Mouse (Mus musculus) right cerebral cortex, postnatal 14 days (tissue): ENCODE results near the gene Cenpi.
"Not testable (repeated sequence)": the region's sequence is repeated elsewhere in the genome, so short reads cannot be mapped to it uniquely, and the experiment has no call there.

ENCODE experiments used
- DNase-seq: peaks from one replicate; pipeline ENCODE4 v3.0.0; 2022

The Cenpi gene

DNA sequence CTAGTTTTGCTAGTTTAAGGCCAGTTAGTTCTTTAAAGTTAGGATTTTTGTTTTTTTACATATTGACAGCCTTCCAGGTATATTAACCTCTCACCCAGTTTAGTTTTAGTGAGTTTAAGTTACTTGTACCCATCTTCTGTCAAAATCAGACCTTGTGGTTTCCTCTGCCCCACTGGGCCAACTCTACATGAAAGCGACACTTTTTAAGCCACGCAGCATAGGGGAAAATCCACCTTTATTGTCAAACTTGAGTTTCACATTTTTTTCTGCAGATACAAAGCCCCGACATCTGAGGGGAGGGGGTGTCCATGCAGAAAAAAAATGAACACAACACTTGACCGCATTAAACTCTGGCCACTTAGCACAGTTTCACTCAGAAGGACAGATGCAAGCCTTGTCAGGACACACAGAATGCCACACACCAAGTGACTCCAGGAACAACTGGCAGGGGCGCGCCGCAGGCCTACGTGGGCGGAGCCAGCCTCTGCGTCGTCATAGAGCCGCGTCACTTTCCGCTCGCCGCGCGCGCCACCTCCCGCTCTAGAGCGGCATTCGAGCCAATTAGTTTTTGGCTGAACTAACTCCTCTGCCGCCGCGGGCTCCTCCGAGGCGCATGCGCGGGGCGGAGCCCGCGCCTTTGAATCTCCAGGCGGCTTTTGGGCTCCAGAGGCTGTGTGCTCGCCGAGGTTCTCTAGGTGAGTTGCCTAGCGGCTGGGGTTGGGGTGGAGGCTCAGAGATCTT lies at the start of gene Cenpi:
Gene Cenpi, plus strand, starts transcription at position 551 of the 741 bp plus-strand sequence.
- DNase-seq: peak; percentile 87

DNA sequence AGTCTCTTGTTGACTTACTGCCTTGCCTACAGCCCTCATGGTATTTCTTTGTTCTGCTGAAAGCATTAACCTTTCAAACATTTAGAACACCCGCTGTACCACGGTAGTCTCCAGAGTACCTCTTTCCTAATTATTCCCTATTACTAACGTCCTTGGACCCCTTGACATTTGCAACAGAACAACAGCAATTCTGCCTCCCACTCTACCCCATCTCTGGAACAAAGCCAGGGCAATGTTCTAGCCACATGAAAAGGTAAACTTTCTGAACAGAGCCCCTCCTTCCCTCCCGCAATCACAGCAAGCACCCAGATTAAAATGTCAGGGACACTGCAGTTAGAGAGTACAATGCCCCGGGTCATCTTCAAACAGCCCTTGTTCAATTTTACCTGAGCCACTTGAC lies 46.7 kb upstream of the Cenpi start:
- no peak for DNase-seq

DNA sequence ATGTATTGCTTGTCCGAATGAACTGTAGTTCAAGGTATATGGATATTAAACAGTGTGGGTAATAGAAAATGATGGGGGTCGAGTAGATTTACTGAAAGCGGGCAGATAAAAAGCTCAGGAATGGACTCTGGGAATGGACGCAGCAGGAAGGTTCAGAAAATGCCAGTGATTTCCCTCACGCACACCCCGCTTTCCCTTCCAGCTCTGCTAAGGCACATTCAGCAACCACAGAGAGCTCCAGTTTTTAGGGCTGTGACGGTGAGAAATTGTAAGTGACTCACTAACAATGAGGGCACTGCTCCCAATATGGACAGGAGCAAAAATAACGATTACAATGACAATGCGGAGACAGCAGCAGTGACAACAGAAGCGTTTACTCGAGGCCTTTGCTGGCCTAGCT lies 45.8 kb upstream of the Cenpi start:
- no peak for DNase-seq

DNA sequence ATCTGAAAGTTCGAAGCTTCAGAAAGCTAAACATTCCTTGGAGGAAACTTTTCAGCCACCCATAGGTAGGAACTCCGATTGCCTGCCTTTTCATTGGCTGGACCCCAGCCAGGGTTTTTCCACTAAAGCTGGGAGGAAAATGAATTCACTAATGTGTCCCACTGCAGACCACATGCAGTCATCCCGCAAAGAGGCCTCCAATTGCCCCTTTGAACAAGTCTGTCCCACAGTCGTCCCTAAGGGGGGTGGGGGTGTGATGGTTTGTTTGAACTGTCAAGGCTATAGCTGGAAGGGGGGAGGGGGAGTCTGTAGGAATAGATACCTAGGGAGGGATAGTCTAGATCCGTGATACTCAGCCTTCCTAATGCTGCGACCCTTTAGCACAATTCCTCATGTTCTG lies 32.2 kb upstream of the Cenpi start:
- DNase-seq: no peak

DNA sequence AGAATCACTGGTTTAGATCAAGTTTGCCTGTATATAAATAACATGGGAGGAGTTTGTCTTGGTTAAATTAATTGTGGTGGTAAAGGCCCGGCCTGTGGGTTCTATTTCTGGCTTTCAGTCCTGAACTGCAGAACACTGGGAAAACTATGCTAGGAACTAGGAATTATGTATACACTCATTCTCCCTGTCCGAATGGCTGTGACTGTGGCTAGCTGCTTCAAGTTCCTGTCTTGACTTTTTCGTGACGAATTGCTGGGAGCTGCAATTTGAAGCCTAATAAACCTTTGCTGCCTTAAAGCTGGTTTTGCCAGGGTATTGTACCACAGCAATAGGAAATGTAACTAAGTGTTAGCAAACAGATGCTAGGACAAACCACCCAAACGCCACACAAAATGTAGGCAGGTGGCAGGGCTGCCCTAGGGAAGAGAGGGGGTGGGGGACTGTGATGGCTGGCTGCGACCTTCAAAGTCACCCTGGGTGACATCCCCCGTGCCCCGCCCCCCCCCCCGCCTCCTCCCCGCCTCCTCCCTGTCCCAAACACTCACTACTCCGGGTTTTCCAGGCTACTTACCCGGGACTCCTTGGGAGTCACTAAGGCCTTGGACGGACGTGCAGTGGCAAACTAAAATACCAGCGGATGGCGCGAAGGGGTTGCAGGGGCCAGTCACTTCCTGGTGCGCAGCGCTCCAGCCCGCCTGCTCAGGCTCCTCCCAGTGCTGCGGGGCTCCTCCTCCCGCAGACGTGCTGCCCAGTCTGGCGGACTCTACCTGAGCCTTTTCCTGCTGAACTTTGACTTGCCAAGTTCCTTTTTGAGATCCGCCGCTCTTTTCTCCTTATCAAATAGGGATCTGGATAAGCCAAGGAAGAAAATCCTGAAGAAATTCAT lies 31.4 kb upstream of the Cenpi start, which contains the start of gene Trmt2b:
Gene Trmt2b, minus strand, starts transcription at position 710 of the 886 bp plus-strand sequence.
- DNase-seq: peak; percentile 27

DNA sequence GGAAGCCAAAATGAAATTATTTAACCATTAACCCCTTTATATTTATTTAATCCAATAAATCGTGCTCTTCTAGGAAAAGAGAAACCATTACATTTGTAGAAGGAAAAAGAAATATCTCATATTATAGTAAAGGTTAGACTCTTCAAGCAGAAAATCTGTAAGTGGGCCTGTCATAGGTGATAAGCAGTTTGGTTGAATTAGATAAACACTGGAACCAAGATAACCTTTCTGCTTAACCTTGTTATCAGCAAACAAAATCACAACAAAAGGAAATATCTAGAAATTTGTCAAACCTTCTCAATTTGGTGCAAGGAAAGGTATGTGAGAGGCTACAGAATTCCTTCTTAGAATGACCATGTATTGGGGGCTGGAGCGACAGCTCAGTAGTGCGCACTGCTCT lies 27.4 kb upstream of the Cenpi start:
- no peak for DNase-seq

DNA sequence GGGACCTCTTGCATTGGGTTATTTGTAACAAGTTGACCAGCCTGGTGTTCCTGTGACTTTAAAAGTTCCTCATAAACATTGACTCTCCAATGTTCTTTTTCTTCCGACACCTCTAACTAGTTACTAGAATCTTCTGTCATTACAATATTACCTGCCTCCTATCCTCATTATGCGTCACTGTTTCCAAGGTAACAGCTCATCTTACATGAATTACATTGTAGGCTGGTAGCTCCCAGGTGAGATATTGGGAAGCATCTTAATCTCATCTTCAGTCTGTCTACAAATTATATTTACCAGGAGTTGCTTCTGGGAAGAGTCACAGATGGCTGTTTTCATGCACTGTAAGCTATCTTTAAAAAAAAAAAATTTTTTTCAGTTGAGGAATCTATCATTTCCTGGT lies 22.8 kb upstream of the Cenpi start:
- no peak for DNase-seq

DNA sequence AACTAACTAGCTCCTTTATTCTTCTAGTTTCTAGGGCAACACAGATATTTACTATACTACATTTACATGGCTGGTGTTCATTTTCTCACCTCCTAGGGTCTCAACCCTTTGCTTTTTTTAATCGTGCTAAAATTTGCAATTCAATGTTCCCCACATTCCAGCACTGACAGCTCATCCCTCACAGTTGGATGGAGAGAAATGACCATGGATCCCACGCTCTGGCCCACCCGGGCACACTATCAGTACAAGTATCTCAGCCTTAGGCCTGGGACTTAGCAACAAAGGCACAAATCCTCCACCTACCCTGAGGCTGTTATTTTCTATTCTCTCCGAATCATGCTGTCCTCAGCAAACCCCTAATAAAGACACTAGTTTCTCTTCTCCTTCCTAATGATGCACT lies 22.1 kb upstream of the Cenpi start:
- DNase-seq: no peak

DNA sequence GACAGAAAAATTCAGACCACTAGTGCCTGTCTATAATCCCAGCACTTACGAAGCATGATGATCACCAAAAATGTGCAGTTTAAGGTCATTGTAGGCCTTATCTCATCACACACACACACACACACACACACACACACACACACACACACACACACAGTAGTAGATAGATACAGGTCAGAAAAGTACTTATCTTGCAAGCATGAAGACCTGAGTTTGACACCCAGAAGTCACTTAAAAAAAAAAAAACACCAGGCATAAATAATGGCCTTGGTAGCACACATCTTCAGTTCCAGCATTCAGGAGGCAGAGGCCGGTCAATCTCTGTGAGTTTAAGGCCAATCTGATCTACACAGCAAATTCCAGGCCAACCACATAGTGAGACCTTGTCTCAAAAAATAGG lies 20.6 kb upstream of the Cenpi start:
- no peak for DNase-seq

DNA sequence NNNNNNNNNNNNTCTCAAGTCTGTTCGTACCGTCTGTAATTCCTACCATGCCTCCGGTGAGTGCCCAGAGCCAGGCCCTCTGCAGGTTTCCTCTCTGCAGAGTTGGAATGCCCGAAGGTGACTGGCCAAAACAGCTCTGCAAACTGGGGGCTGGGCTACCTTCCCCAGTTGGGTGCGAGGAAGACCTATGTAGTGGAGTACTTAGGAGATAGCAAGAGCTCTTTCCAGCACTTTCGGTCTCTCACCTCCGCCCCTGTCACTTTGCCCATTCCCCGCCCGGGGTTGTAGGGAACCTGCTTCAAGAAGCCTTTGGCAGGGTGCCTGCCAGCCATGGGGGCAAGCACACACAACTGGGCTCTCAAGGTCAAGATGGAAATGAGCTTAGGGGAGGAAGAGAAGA lies 11.6 kb upstream of the Cenpi start:
- peak; percentile 22 for DNase-seq

DNA sequence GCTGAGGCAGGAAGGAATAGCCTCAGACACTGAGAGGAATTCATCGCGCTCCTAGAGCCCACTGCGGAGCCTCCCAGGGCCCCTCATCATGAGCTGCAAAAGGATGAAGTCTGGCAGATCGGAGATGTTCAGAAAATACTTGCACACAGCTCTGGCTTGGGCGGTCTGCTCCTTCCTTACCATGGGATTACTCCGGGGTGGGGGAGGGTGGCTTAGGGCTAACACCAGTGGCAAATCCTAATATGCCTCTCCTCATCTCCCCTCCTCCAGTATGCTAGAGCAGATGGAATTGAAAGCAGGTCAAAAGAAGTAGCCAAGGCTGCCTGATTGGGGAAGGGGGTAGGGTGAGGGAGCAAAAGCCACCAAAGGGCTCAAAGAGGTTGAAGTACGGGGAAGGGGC lies 11.1 kb upstream of the Cenpi start:
- DNase-seq: peak; percentile 8

DNA sequence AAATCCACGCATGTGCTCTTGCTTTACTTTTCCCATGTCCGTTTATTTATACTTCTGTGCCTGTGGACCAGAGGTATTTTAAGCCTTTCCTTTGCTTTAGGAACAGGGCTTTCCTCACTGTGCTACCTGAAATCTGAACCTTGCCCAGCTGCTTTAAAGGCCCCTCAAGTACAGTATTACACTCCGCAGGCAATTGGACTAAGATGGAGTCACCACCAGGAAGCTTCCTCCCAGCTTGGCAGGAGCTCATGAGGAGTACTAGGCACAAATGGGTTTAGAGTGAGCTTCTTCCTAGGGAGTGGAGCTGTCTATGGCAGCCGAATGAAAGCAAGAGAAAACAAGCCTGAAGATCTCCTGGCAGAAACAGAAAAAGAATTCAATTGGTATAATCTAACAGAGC lies 10.7 kb upstream of the Cenpi start:
- no peak for DNase-seq

DNA sequence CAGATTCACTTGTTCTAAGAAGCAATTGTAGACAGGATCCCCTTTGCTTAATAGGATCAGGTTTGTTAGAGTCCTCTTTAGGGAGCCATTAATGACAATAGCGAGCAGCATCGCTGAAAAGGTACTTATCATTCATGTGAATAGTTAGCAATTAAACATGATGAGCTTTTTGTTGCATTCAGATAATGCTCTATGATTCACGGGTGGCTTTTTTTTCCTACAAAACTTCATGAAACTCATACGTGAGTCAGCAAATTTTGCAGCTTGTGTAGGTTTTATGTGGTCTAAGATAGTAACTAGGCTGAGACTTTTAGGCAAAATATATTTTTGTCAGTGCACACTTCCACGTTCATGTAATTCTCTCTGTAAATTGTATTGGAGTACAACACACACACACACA lies 7.7 kb upstream of the Cenpi start:
- no peak for DNase-seq

DNA sequence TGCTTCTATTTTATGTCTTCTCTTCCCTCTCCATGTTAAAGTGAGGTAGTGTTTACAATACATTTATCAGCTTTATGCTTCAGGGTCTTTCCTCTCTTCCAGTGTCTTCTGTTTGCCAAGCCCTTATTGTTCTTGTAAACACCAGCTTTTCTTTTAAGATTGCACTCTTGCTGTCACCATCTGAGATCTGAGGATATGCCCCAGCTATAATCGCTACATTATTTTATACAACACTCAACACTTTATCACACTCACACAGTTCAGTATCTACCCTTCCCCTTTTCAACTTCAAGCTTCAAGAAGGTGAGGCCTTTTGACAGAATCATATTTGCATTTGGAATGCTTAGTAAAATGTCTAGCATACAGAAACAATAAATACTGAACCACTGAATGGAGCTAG lies 4.6 kb upstream of the Cenpi start:
- DNase-seq: no peak

DNA sequence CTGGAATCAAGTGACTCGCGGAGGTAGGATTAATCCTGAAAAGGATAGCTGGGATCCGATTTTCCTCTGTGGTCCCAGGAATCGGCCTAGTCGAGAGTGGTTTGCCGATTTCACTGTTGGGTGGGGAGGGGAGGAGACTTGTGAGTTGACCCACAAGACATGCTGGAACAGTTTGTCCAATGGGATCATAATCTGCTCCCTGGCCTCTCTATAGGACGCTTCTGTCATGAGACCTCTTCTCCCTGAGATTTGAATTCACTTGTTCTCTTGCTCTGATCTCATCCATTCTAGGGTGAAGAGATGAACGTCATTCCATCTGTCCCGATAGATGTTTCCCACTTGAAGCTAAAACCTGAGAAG lies 371 bp downstream of the Cenpi start:
- DNase-seq: no peak

DNA sequence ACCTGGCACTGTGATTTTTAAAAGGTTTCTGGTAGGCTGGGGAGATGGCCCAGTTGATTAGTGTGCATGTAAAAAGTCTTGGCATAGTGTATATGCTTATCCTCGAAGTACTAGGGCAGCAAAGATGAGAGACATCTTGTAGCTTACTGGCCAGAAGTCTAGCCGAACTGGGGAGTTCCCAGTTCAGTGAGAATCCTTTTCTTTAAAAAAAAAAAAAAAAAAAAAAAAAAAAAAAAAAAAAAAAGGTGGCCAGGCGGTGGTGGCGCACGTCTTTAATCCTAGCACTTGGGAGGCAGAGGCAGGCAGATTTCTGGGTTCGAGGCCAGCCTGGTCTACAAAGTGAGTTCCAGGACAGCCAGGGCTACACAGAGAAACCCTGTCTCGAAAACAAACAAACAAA lies 3.3 kb downstream of the Cenpi start:
- DNase-seq: not testable (repeated sequence)

DNA sequence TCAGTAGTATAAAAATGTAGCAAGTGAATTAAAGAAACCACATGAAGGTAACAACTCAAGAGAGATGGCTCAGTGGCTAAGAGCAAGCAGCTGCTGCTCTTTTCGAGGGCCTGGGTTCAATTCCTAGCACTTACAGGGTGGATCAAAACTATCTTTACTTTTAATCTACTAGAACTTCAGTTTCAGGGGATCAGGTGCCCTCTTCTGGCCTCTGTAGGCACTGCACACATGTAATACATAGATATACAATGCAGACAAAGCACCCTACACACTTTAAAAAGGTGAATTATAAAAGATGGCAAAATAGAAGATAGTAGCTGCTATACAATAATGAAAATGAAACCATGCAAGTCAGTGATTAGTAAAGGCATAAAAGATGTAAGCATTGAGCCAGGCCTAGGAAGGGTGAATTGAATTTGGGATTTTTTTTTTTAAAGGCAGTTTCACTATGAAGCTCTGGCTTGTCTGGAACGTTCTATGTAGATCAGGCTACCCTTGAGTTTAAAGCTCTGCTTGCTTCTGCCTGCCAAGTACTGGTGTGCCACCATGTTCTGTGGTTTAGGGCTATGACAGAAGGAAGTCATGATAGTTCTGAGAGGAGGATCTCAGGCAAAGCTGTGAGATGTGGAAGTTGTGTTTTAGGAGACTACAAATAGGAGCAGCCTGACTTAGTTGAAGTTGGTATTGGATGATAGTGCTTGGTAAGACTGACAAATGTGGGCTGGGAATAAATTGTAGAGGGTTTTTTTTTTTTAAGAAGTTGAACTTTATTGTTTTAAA lies 11.5 kb downstream of the Cenpi start:
- DNase-seq: peak; percentile 47

DNA sequence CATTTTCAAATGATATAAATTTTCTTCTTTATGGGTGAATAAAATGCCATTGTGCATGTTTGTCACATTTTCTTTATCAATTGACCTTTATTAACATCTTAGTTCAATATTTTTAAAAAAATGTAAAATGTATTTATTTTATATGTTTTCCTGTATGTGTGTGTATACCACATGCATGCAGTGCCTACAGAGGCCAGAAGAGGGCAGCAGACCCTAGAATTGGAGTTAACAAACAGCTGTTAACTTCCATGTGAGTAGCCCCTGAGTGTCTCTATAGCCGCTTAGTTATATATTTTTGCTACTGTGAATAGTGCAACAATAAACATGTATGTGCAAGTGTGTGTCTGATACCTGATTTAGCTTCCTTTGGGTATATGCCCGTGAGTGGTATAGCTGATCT lies 25.4 kb downstream of the Cenpi start:
- peak; percentile 39 for DNase-seq

DNA sequence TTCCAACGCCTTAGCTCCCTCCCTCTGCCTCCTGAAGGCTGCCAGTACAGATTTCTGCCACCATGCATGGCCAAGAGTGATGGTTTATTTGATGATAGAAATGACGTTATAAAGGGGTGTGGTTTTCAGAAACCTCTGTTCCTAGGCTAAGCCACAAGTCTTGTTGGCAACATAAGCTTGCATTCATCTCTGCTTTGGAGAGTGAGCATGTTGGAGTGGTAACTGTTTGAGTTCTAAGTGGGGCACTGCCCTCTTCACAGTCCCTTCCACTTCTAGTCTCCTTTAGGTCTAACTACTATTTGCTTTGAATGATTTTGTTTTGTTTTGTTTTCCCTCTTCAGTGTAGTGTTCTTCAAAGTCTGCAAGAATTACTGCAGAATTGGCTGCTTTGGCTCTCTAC lies 34.9 kb downstream of the Cenpi start:
- no peak for DNase-seq

DNA sequence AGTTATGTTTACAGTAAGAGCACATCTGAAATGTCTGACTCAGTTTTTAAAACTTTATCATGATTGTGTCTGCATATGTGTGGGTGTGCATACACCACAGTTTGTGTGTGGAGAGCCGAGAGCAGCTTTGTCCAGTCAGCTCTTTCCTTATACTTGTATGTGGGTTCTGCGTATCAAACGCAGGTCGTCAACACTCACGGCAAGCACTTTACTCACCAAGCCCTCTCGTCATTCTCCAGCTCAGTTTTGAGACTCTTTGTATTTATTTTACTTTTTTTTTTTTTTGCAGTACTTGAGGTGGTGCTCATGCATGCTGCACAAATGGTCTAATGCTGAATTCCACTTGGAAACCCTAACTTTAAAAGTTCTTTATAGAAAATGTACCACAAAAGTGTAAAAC lies 42.3 kb downstream of the Cenpi start:
- DNase-seq: no peak

DNA sequence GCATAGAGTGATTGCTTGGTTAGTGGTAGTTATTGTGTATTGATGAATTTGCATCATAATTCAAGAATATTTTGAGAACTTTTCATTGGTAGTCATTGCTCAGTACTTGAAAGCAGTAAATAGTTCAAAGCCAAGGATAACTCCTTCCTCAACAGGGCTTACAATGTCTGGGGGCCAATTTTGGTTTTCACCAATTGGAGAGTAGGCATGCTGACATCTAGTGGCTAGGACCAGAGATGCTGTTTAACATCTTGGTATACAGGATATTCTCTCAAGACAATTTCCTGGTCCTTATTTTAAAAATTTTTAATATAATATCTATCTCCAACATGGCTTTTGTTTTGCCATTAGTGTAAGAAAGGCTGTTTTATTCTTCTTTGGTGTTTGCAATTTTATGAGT lies 46.0 kb downstream of the Cenpi start:
- DNase-seq: no peak

DNA sequence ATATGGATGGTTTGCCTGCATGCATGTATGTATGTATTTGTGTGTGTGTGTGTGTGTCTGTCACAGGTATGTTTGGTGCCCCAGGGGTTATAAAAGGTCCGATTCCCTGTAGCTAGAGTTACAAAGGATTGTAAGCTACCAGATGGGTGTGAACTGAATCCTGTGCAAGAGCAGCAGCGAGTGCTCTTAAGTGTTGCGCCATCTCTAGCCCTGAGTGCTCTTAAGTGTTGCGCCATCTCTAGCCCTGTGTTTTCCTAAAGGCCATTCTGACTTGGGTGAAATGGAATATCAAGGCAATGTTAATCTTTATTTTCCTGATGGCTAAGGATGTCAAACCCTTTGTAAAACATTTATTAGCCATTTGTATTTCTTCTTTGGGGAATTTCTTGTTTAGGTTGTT lies 51.5 kb downstream of the Cenpi start:
- no peak for DNase-seq

DNA sequence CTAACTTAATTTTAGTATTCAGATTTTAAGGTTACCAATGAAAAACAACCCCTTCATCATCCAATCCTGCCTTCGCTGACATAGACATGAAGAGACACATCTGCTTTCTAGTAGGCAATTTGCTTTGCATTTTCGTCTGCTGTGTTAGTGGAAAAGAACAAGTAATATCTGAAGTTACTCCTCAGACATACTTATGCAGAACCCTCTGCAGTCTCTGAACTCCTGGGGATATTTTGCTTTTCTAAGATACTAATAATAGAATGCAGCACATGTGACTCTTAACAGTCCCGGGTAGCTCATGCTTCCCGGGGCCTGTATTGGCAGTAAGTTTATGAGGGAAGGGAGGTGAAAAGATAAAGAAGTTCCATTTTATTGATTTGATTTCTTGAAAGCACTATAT lies 54.3 kb downstream of the Cenpi start:
- no peak for DNase-seq

DNA sequence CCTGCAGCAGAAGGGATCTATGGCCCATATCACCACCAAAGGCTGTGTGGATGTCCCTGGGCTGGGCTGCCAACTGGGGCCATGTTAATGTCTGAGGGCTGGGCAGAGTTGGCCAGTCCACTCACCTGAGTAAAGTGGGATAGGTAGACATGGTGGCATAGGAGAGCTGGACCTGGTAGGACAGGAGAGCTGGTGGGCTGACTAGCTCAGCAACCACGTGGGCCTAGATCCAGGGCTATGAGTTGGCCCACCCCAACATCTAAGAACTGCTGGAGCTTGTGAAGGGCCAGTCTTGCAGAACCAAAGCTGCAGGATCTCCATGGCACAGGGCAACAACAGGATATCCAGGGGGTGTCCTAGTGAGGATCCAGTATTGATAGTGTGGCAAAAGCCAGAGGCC lies 57.5 kb downstream of the Cenpi start:
- DNase-seq: no peak
